Mouse (Mus musculus) right cerebral cortex, adult 2 months (tissue): ENCODE measurements at regions not wholly inside any gene's neighbourhood (a gene's known extent, or its start where the extent isn't known, plus 50 kb on each side); places are given as distances from the start of the nearest gene placed in this dataset.

Experiments
- DNase-seq, 2 experiments: peaks; one replicate each; pipeline ENCODE4 v3.0.0; 2021 to 2022; ENCODE audit warnings: low spot score in 2 of 2

DNA sequence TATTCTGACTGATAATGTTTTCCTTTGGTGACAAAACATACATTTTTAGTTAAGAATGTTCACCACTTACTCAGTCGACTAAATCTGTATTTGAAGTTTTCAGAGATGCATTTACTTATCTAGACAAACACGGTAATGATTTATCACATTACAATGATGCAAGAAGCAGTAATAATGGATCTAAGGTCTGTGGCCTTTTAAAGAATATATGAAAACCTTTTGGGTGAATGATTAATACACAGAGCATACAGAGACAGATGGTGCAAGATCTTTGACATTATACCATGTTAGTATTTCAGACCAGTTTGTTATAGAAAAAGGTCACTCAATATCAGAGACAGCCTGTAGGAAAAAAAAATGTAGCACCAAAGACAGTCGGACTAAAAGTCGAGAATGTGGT lies 1004.2 kb upstream of the Ncam2 start:
- DNase-seq, result no peak

DNA sequence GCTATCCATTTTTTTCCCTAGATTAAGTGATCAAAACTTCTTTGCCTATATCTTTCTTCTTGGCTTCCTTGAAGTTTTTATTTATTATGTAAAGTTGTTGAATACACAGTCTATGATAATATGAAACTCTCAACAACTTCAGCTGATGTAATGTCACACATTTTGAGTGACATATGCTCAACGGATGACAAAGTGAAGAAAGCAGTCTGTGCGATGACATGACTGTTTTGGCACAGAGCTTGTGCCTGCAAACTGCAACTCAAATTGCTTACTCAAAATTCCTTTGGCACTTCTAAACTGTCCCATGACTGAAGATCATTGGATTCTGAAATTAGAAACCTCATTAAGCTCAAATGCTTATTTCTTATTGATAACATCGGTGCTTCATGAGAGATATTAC lies 997.7 kb upstream of the Ncam2 start:
- no peak for DNase-seq

DNA sequence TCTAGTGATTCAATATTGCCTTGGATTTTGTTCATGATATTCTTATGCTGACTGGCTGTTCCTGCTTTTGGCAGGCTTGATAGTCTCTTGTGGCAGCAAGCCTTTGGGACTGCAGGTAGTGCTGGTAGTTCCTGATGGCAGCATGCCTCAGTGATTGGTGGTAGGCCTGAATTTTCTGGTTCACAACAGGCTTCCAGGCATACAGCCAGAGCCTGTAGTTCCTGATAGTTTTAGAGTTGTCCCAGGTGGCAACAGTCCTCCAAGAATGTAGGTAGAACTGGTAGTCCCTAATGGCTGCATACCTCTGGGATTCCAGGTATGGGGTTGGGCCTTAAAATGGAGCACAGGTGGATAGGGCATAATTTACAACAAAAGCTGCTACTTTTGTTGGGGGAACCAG lies 987.7 kb upstream of the Ncam2 start:
- DNase-seq, result no peak

DNA sequence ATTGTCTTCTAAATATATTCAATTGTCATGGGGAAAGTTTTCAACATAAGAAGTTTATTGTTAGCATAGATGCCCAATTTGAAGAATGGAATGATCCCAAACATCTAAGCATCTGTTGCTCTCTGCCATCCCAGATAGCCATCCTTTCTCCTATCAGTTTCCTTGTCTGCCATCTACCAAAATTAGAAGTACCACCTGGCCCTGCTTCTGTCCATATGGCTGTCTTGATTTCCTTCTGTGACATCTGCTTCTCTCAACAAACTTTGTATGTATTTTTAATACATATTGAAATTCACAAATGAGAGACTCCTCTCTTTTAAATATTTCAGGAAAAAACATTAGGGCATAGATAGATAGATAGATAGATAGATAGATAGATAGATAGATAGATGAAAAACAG lies 945.1 kb upstream of the Ncam2 start:
- peak; percentile 9 to 11 for DNase-seq

DNA sequence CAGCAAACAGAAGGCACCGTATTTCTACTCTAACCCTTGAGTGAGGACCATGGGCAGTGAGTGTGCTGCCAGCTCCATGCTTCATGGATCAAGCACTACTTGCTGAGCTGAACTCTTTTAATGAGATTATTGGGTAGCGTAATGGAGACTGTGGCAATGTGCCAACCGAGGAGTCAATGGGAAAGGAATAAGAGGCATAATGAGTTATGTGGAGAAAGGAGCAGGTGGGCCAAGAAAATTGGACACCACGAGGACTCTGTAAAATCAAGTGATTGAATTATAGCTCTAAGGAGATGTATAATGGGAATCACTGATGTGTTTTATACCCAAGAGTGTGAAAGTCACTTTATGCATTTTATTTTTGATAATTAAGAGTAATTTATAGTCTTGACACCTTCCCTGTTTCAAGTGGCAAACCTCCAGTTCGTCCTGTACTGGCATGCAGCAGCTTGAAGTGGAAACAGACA lies 934.3 kb upstream of the Ncam2 start:
- no peak for DNase-seq

DNA sequence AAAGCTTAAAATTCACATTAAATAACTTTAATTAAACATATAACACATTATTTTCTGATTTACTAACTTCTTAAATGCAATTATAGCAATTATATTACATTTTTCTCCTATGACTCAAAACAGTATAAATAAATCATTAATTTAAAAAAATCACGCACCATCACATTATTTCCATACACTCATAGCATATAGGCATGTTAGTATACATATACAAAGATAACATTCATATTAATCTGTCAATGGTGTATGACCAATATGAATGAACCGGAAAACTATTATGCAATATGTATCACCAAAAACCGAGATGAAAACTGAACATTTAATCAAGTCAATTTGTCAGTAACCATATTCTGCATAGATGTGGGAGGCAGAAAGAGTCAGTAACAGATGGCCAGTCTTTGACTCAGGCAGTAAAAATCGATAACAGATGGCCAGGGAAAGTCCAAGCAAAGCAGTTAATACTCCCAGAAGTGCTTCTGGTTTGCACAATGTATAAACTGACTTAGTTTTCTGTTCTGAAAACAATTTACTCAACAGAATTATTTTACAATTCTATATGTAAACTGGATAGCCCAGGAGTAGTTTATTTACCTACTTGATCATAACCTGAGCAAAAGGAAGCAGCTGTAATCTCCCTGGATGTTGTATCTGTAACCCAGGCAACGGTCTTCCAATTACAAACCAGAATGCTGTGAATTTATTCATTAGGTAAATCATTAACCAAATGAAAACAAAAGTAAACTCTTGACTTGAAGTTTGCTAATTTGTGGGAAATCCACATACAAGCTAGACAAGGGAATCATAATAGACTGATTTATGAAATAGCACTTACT lies 928.0 kb upstream of the Ncam2 start:
- peak in 1 of 2 experiments; percentile 5 for DNase-seq
